Mouse (Mus musculus) brain, embryonic 14.5 days (tissue): Measurements from ENCODE around the gene Rarres1. TPM values are rescaled to one million over a fixed set of nuclear protein-coding genes. Genes with fewer than 3 reads are reported as not detected.

ENCODE experiments used
- DNase-seq: peaks from one replicate; pipeline ENCODE4 v3.0.0-alpha.2; 2011; ENCODE audit warnings: low read depth
- CTCF ChIP-seq: fragments of 200-500 bp; IDR thresholded peaks from 2 replicates; pipeline ENCODE4 v1.5.1; 2012; ENCODE audit warnings: inconsistent platforms, mild to moderate bottlenecking, moderate library complexity, borderline replicate concordance; ENCODE audit not compliant: insufficient read depth, insufficient read length; ENCODE audit errors: extremely low read depth
- POLR2A ChIP-seq: fragments of 200-500 bp; IDR thresholded peaks from 2 replicates; pipeline ENCODE4 v1.6.1; 2012; ENCODE audit warnings: mild to moderate bottlenecking, inconsistent platforms, borderline replicate concordance; ENCODE audit not compliant: poor library complexity, insufficient read depth, insufficient read length, severe bottlenecking; ENCODE audit errors: extremely low read depth
- polyA plus RNA-seq: library from polyadenylated mRNA; depleted of rRNA; stranded (reverse); fragments of >200 nt; gene quantifications from 2 replicates; pipeline ENCODE4 v1.2.3, GENCODE M21; 2012

Gene Rarres1
- polyA plus RNA-seq, 1 experiment, result 1.00 TPM

- DNase-seq, result peak; percentile 8
- TF ChIP-seq CTCF (no peak), POLR2A (no peak)
Measured at GRCm38 (mm10) chr3:67492086-67492869, 23.0 kb downstream of the Rarres1 start.

- no peak for DNase-seq
- no peak for TF ChIP-seq POLR2A
Measured at GRCm38 (mm10) chr3:67490156-67490555, 25.2 kb downstream of the Rarres1 start.

- no peak for DNase-seq
- TF ChIP-seq CTCF, result no peak
- no peak for TF ChIP-seq POLR2A
Measured at GRCm38 (mm10) chr3:67485233-67485632, 30.1 kb downstream of the Rarres1 start.

GRCm38 (mm10) chr3:67482400-67482799 is 32.9 kb downstream of the Rarres1 start:
- no peak for DNase-seq
- TF ChIP-seq CTCF, result no peak

GRCm38 (mm10) chr3:67479806-67480205 is 35.5 kb downstream of the Rarres1 start:
- TF ChIP-seq CTCF (no peak), POLR2A (no peak)
- DNase-seq, result no peak

GRCm38 (mm10) chr3:67473438-67473837 is 41.9 kb downstream of the Rarres1 start:
- TF ChIP-seq CTCF (no peak), POLR2A (no peak)
- DNase-seq, result no peak

GRCm38 (mm10) chr3:67471408-67472127 is 43.8 kb downstream of the Rarres1 start:
- no peak for TF ChIP-seq POLR2A
- no peak for TF ChIP-seq CTCF
- DNase-seq, result no peak

- no peak for DNase-seq
- no peak for TF ChIP-seq CTCF
- no peak for TF ChIP-seq POLR2A
Measured at GRCm38 (mm10) chr3:67467281-67467680, 48.0 kb downstream of the Rarres1 start.

GRCm38 (mm10) chr3:67466576-67466975 is 48.7 kb downstream of the Rarres1 start:
- TF ChIP-seq POLR2A, result no peak
- no peak for TF ChIP-seq CTCF
- no peak for DNase-seq

GRCm38 (mm10) chr3:67463450-67464372 is 51.6 kb downstream of the Rarres1 start, which contains the start of gene Lxn:
Gene Lxn, minus strand, starts transcription at chr3:67463926.
- peak; percentile 71 for DNase-seq
- TF ChIP-seq POLR2A (no peak), CTCF (peak; percentile 30; the same call in 1 of the 2 replicates)

GRCm38 (mm10) chr3:67463001-67463400 is 52.3 kb downstream of the Rarres1 start:
- DNase-seq, result peak; percentile 34
- no peak for TF ChIP-seq POLR2A
- no peak for TF ChIP-seq CTCF
